Mouse (Mus musculus): ENCODE data around the gene Klc4.

Klc4 gene

DNA sequence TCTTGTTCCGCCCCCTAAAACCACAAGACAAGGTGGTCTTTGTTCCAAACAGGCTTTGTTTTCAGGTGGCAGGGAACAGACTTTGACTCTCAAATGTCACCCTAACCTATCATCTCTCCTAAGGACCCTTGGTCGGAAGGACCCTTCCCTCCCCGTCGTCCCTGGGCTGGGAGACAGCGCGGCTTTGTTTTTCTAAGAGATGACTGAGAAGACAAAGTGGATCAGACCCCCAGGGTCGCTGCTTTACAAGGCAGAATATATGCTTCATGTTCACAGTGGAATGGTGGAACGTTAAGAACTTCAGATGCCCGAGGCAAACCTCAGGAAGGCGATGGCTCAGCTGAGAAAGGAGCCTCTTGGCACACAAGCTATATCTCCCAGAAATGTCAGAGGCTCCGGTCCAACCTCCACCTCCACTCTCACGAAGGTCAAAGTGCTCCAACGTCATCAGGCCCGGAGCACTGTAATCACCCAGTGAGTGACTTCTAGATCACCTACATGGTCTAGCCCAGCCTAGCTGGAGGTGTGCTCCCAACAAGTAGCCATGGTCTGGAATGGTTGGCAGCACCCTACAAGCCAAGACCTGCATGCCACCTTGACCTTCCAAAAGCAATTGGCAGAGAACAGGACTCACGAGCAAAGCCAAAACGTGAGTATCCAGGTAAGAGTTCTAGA lies 26.0 kb downstream of the Klc4 start:
- DNase-seq (ENCODE audit: low spot score) = no peak

- no peak for DNase-seq (ENCODE audit: low spot score)
Measured at GRCm38 (mm10) chr17:46618769-46619682, 26.8 kb downstream of the Klc4 start.

DNA sequence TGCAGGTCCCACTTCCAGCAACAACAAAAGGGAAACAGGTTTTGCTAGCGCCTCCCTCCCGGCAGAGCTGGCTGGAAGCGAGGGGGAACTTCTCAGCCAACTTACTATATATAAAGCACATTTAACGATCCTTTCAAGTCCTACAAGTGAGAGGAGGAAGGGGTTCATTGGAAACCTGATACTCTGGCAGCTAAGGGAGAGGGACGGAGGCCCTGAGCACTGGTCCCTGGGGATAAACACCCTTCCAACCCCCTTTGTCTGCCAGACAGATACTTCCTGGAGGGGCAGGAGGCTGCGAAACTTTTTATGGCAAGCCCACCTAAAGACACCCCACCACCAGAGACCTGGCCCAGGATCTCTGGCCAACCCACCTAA lies 27.4 kb downstream of the Klc4 start:
- no peak for DNase-seq (ENCODE audit: low spot score)

DNA sequence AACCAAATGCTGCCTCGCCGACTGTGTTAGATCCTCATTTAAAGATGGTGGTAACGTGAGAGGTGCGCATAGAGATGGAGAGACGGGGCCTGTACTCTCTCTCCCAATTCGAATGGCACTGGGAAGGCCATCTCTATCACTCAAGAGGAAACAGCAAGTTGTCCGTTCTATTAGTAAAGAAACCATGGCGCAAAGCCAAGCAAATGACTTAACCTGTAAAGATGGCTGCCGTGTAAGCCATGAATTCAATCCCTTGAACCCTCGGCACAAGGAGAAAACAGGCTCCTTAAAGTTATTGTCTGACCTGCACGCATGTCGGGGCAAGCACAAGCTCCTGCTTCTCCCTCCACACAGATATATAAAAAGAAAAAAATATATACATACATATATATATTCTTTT lies 28.0 kb downstream of the Klc4 start:
- DNase-seq (ENCODE audit: low spot score) = no peak

DNA sequence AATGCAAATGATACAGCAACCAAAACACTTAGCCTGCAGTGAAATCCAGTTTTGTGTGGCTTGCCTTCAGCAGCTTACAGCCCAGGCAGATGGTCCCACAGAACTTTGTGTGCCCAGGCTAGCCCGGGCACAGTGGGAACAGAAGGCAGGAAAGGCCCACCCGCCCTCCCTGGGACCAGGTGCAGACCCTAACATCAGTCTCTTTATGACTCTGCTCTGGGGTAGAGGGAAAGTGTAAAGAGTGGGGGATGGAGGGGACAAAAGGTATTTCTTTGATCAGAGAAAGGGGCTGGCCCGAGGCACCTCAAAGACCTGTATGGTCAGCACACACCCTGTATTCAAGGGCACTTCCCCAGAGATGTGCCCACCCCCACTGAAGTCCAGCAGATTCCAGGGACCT lies 32.6 kb downstream of the Klc4 start:
- no peak for DNase-seq (ENCODE audit: low spot score)

- no peak for DNase-seq (ENCODE audit: low spot score)
Measured at GRCm38 (mm10) chr17:46612820-46613219, 33.0 kb downstream of the Klc4 start.

DNA sequence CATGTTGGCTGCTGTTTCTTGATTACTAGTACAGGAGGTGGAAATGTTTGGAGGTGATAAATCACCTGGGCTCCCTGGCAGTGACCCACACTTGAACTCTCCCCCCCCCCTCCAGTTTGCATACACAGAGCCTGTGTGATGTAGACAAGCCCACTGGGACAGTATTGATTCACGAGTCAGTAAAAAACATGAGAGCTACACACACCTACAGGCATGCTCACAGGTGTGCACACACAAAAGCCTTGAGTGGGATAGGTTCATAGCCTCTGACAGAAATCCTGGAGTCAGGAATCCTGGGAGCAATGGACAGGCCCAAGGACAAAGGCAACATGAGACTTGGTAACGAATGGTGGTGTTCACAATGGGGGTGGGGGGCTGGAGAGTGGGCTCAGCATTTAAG lies 33.6 kb downstream of the Klc4 start:
- no peak for DNase-seq (ENCODE audit: low spot score)

- no peak for DNase-seq (ENCODE audit: low spot score)
Measured at GRCm38 (mm10) chr17:46611316-46611715, 34.5 kb downstream of the Klc4 start.

GRCm38 (mm10) chr17:46609721-46610514 lies 35.9 kb downstream of the Klc4 start:
- peak; percentile 67 for DNase-seq (ENCODE audit: low spot score)

- no peak for DNase-seq (ENCODE audit: low spot score)
Measured at GRCm38 (mm10) chr17:46605987-46606386, 39.8 kb downstream of the Klc4 start.

GRCm38 (mm10) chr17:46605126-46605525 lies 40.7 kb downstream of the Klc4 start:
- DNase-seq (ENCODE audit: low spot score) = no peak

GRCm38 (mm10) chr17:46603229-46603628 lies 42.6 kb downstream of the Klc4 start:
- DNase-seq (ENCODE audit: low spot score) = no peak

GRCm38 (mm10) chr17:46602212-46602611 lies 43.6 kb downstream of the Klc4 start:
- no peak for DNase-seq (ENCODE audit: low spot score)

GRCm38 (mm10) chr17:46600569-46600968 lies 45.3 kb downstream of the Klc4 start:
- DNase-seq (ENCODE audit: low spot score) = no peak

- DNase-seq (ENCODE audit: low spot score) = no peak
Measured at GRCm38 (mm10) chr17:46598963-46599362, 46.9 kb downstream of the Klc4 start.

GRCm38 (mm10) chr17:46597956-46598355 lies 47.9 kb downstream of the Klc4 start:
- DNase-seq (ENCODE audit: low spot score) = no peak

DNA sequence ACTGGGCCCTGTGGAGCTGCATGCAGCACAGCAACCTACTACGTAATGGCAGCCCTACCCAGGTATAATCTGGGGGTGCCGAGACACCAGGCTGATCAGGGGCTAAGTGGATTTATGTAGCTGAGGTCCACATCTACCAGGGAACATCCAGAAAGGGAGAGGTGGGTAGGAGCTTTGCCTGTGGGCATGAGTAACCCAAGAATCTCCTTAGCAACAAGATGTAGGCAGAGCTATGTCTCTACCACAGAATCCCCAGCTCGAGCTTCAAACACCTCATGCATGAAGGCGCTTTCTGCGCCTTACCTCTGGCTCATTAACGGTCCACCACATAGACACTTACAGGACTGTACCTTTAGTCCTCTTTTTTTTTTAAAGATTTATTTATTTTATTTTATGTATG lies 50.5 kb downstream of the Klc4 start:
- no peak for DNase-seq (ENCODE audit: low spot score)

DNA sequence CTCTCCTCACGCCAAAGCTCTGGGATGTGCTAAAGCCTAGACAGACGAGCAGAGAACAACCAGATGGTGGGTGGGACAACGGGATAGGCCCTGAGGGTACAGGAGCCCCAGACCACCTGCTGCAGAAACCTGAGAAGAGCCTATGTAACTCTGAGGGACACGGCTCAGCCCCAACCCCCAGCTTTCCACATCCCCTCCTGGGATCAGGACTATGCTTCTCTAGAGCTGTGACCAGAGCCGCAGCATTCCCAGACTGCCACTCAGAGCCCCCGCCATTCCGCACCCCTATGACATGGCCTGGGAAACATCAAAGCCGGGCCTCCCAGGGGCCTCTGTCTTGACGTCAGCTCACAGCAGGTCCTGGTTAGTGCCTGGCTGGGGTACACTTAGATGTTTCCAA lies 51.2 kb downstream of the Klc4 start:
- no peak for DNase-seq (ENCODE audit: low spot score)

DNA sequence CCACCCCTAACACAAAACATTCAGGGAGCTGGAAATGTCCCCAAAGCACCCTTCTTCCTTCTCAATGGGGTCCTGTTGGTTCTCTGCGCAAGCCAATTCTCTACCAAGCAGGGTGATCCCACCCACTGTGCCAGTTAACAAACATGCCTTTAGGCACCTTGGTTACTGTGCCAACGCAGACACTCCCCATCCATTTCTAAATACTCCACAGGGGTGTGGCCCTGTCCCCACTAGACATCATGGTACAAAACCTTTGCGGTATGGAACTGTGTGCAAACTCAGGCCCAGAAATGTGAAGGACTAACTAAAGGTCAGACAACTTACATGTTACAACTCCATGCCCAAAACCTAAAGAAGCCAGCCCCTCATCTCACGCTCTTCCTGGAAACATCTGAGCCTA lies 52.7 kb downstream of the Klc4 start:
- DNase-seq (ENCODE audit: low spot score) = peak; percentile 30

- DNase-seq (ENCODE audit: low spot score) = no peak
Measured at GRCm38 (mm10) chr17:46591406-46591805, 54.4 kb downstream of the Klc4 start.

- no peak for DNase-seq (ENCODE audit: low spot score)
Measured at GRCm38 (mm10) chr17:46590439-46590838, 55.4 kb downstream of the Klc4 start.

GRCm38 (mm10) chr17:46589635-46590314 lies 56.0 kb downstream of the Klc4 start:
- no peak for DNase-seq (ENCODE audit: low spot score)

All from urinary bladder, postnatal 14 days (tissue).